Mouse (Mus musculus) CH12.LX (cell line): Measurements from ENCODE around the gene Mfsd6l. TPM values are rescaled to one million over a fixed set of nuclear protein-coding genes. Genes with fewer than 3 reads are reported as not detected.

Source experiments
- DNase-seq: peaks from one replicate; pipeline ENCODE4 v3.0.0-alpha.2; 2013; ENCODE audit errors: extremely low read depth
- H3K27ac ChIP-seq: 2 replicates; pipeline ENCODE4 v1.5.1; 2012; ENCODE audit warnings: low read depth, mild to moderate bottlenecking, control low read depth, moderate library complexity; ENCODE audit not compliant: insufficient read depth
- H3K27me3 ChIP-seq: replicated peaks from 2 replicates; pipeline ENCODE3; 2012; ENCODE audit warnings: inconsistent platforms
- H3K36me3 ChIP-seq, 2 experiments: replicated peaks in 1 of 2; 2 replicates each; pipeline versions ENCODE3 to v1.6.1; 2012; ENCODE audit warnings: inconsistent platforms in 1 of 2, low read length in 1 of 2, mild to moderate bottlenecking in 1 of 2, mixed read lengths in 1 of 2, moderate library complexity in 1 of 2; ENCODE audit not compliant: control insufficient read depth in 1 of 2, insufficient read depth in 1 of 2
- H3K4me1 ChIP-seq, 2 experiments: 2 replicates each; pipeline ENCODE4 v1.6.1; 2012; ENCODE audit warnings: inconsistent platforms in 1 of 2, moderate library complexity in 1 of 2; ENCODE audit not compliant: insufficient read depth in 2 of 2, control insufficient read depth in 1 of 2
- H3K4me2 ChIP-seq: 2 replicates; pipeline ENCODE4 v1.6.1; 2012; ENCODE audit warnings: low read depth, mild to moderate bottlenecking, control low read depth; ENCODE audit not compliant: poor library complexity, insufficient read depth, severe bottlenecking
- H3K4me3 ChIP-seq, 3 experiments: fragments of 150-350 bp in 1 of 3; sonication (generic) in 1 of 3; replicated peaks in 1 of 3; 2 replicates each; pipeline versions ENCODE3 to v1.5.1; 2011 to 2012; ENCODE audit warnings: low read depth in 2 of 3, low read length in 2 of 3, mild to moderate bottlenecking in 2 of 3, moderate library complexity in 2 of 3, control low read depth in 1 of 3, improper control_type of control experiment in 1 of 3, inconsistent platforms in 1 of 3, mixed read lengths in 1 of 3; ENCODE audit not compliant: poor library complexity in 1 of 3
- H3K79me2 ChIP-seq: replicated peaks from 2 replicates; pipeline ENCODE4 v1.6.1; 2012; ENCODE audit warnings: mild to moderate bottlenecking, moderate library complexity; ENCODE audit not compliant: control insufficient read depth, poor library complexity, insufficient read depth, severe bottlenecking; ENCODE audit errors: extremely low read depth
- H3K9ac ChIP-seq: 2 replicates; pipeline ENCODE4 v1.6.1; 2012; ENCODE audit warnings: low read depth, mild to moderate bottlenecking, control low read depth, moderate library complexity; ENCODE audit not compliant: insufficient read depth
- H3K9me3 ChIP-seq: replicated peaks from 2 replicates; pipeline ENCODE3; 2012; ENCODE audit warnings: low read length, inconsistent platforms, mixed read lengths
- BHLHE40 ChIP-seq: IDR thresholded peaks from 2 replicates; pipeline ENCODE4 v1.6.1; 2011; ENCODE audit warnings: mild to moderate bottlenecking, low read depth, low read length, improper control_type of control experiment
- CHD1 ChIP-seq: IDR thresholded peaks from 2 replicates; pipeline ENCODE4 v1.6.1; 2012; ENCODE audit warnings: low read depth, low read length, improper control_type of control experiment, inconsistent platforms
- CHD2 ChIP-seq: IDR thresholded peaks from 2 replicates; pipeline ENCODE4 v1.6.1; 2011; ENCODE audit warnings: low read length, improper control_type of control experiment
- CTCF ChIP-seq, 2 experiments: IDR thresholded peaks in 1 of 2; conservative IDR thresholded peaks in 1 of 2; 2 replicates each; pipeline ENCODE4 v1.5.1; 2011 to 2012; ENCODE audit warnings: low read depth in 2 of 2, low read length in 2 of 2, improper control_type of control experiment in 1 of 2, inconsistent platforms in 1 of 2, mild to moderate bottlenecking in 1 of 2, moderate library complexity in 1 of 2
- ELF1 ChIP-seq: IDR thresholded peaks from 2 replicates; pipeline ENCODE4 v1.6.1; 2014; ENCODE audit warnings: low read depth, mild to moderate bottlenecking, inconsistent platforms, low read length, improper control_type of control experiment
- EP300 ChIP-seq: IDR thresholded peaks from 2 replicates; pipeline ENCODE4 v1.6.1; 2011; ENCODE audit warnings: low read length, improper control_type of control experiment
- HCFC1 ChIP-seq: IDR thresholded peaks from 2 replicates; pipeline ENCODE4 v1.6.1; 2012; ENCODE audit warnings: low read depth, mild to moderate bottlenecking, inconsistent platforms, low read length, improper control_type of control experiment
- JUN ChIP-seq: IDR thresholded peaks from 2 replicates; pipeline ENCODE4 v1.6.1; 2011; ENCODE audit warnings: low read depth, mild to moderate bottlenecking, low read length, improper control_type of control experiment, moderate library complexity; ENCODE audit not compliant: insufficient read depth
- JUND ChIP-seq: conservative IDR thresholded peaks from 2 replicates; pipeline ENCODE4 v1.6.1; 2011; ENCODE audit warnings: low read depth, low read length, improper control_type of control experiment
- MAFK ChIP-seq: IDR thresholded peaks from 2 replicates; pipeline ENCODE4 v1.6.1; 2011; ENCODE audit warnings: low read length, improper control_type of control experiment; ENCODE audit not compliant: insufficient replicate concordance
- MAX ChIP-seq: IDR thresholded peaks from 2 replicates; pipeline ENCODE4 v1.6.1; 2011; ENCODE audit warnings: low read length, improper control_type of control experiment
- MAZ ChIP-seq: IDR thresholded peaks from 2 replicates; pipeline ENCODE4 v1.6.1; 2012; ENCODE audit warnings: low read depth, mild to moderate bottlenecking, inconsistent platforms, low read length, improper control_type of control experiment, moderate library complexity
- MXI1 ChIP-seq: IDR thresholded peaks from 2 replicates; pipeline ENCODE4 v1.6.1; 2011; ENCODE audit warnings: mild to moderate bottlenecking, low read depth, low read length, improper control_type of control experiment
- MYC ChIP-seq: IDR thresholded peaks from 2 replicates; pipeline ENCODE4 v1.6.1; 2011; ENCODE audit warnings: low read depth, mild to moderate bottlenecking, improper control_type of control experiment, low read length
- NELFE ChIP-seq: IDR thresholded peaks from 2 replicates; pipeline ENCODE4 v1.6.1; 2011; ENCODE audit warnings: low read depth, low read length, improper control_type of control experiment
- NRF1 ChIP-seq: IDR thresholded peaks from 2 replicates; pipeline ENCODE4 v1.6.1; 2014; ENCODE audit warnings: low read depth, mild to moderate bottlenecking, inconsistent platforms, low read length, improper control_type of control experiment, moderate library complexity
- POLR2A ChIP-seq: IDR thresholded peaks from 2 replicates; pipeline ENCODE4 v1.6.1; 2011; ENCODE audit warnings: low read depth, mild to moderate bottlenecking, improper control_type of control experiment, low read length
- RAD21 ChIP-seq: IDR thresholded peaks from 2 replicates; pipeline ENCODE4 v1.6.1; 2011; ENCODE audit warnings: low read depth, mild to moderate bottlenecking, low read length, improper control_type of control experiment, moderate library complexity
- RCOR1 ChIP-seq: conservative IDR thresholded peaks from 2 replicates; pipeline ENCODE4 v1.6.1; 2012; ENCODE audit warnings: low read depth, mild to moderate bottlenecking, inconsistent platforms, low read length, improper control_type of control experiment
- SMC3 ChIP-seq: IDR thresholded peaks from 2 replicates; pipeline ENCODE4 v1.6.1; 2011; ENCODE audit warnings: low read depth, low read length, improper control_type of control experiment
- TBP ChIP-seq: conservative IDR thresholded peaks from 2 replicates; pipeline ENCODE4 v1.6.1; 2011; ENCODE audit warnings: low read depth, low read length, improper control_type of control experiment
- ZC3H11A ChIP-seq: IDR thresholded peaks from 2 replicates; pipeline ENCODE4 v1.6.1; 2012; ENCODE audit warnings: low read depth, mild to moderate bottlenecking, inconsistent platforms, low read length, improper control_type of control experiment
- dilution Hi-C: fragments of 300-500 bp; cut with MboI; formaldehyde crosslinking; loops from 2 replicates; pipeline ENCODE4 v1.14.3; 2020; ENCODE audit warnings: low sequenced_read_pairs; ENCODE audit not compliant: extremely low pct_unique_long_range_greater_than_20kb, extremely low pct_ligation_motif_present
- in situ Hi-C: fragments of 300-500 bp; cut with MboI; formaldehyde crosslinking; loops from 3 replicates; pipeline ENCODE4 v1.14.3; 2019; ENCODE audit warnings: low sequenced_read_pairs, low pct_ligation_motif_present, low pct_unique_long_range_greater_than_20kb, mixed read lengths
- polyA plus RNA-seq: library from polyadenylated mRNA; unstranded; fragments of >175 nt; gene quantifications from 2 replicates; pipeline ENCODE4 v1.2.1, GENCODE M21; 2012; ENCODE audit warnings: low read depth; ENCODE audit not compliant: insufficient read length
- total RNA-seq, 2 experiments: library from RNA; depleted of rRNA; stranded (reverse); fragments of 300-350 nt in 1 of 2; fragments of >200 nt in 1 of 2; gene quantifications; 2 replicates each; pipeline ENCODE4 v1.2.3; 2012 to 2014

Gene Mfsd6l
- total and polyA plus RNA-seq, 3 experiments = 4.0 to 6.4 (median 4.2) TPM

- TF ChIP-seq BHLHE40 = no peak
- no peak for TF ChIP-seq MAFK
- no peak for TF ChIP-seq MAX
- no peak for TF ChIP-seq RCOR1
- no peak for TF ChIP-seq JUND
- TF ChIP-seq POLR2A = no peak
- no peak for TF ChIP-seq NELFE
- no peak for TF ChIP-seq NRF1
- no peak for TF ChIP-seq MYC
- no peak for TF ChIP-seq ELF1
- no peak for TF ChIP-seq TBP
- TF ChIP-seq MXI1 = no peak
- TF ChIP-seq MAZ = no peak
- TF ChIP-seq EP300 = no peak
- no peak for TF ChIP-seq JUN
- no peak for TF ChIP-seq CHD1
- TF ChIP-seq CHD2 = no peak
- no peak for TF ChIP-seq HCFC1
- dilution Hi-C loops = no loop called here
- Histone ChIP-seq H3K27me3 (peaks cover 24% of the 10 kb centered on the region), H3K9ac (no peak within 1 kb of the TSS), H3K4me1 (no peaks in the 10 kb centered on the region), H3K4me3 (no peak within 1 kb of the TSS), H3K36me3 (no peaks in the 10 kb centered on the region), H3K9me3 (no peaks in the 10 kb centered on the region), H3K4me2 (no peak within 1 kb of the TSS), H3K27ac (no peak within 1 kb of the TSS), H3K79me2 (no peaks in the 10 kb centered on the region)
- DNase-seq = no peak
- in situ Hi-C loops = loop anchor here (5.0 to 10.0 kb wide), 2 partner anchors 121 to 218 kb away; no protein-coding TSS in a partner anchor
These were observed 30.7 kb downstream of the Mfsd6l start, which contains the start of gene Ccdc42 for GRCm38 (mm10) chr11:68586721-68587120. Ccdc42 (plus strand) TSS chr11:68587021.

GRCm38 (mm10) chr11:68589055-68589809 lies 33.2 kb downstream of the Mfsd6l start:
- TF ChIP-seq RAD21 (peak; percentile 74), ELF1 (no peak), POLR2A (no peak), SMC3 (peak; percentile 95), ZC3H11A (peak; percentile 51), JUN (no peak), CTCF (conservative IDR thresholded peaks at IDR 0.05 in 1 of 2, IDR thresholded peaks at IDR 0.05 in 1 of 2; ENCODE audit: low read depth in 2 of 2, low read length in 2 of 2) (peak; percentile 94 to 97), EP300 (no peak)
- Histone ChIP-seq H3K9me3 (no peaks in the 10 kb centered on the region), H3K27me3 (peaks cover 23% of the 10 kb centered on the region), H3K4me2 (no peak overlapping the region), H3K4me3 (no peak overlapping the region), H3K4me1 (no peaks in the 10 kb centered on the region), H3K36me3 (no peaks in the 10 kb centered on the region), H3K9ac (no peak overlapping the region), H3K27ac (no peak overlapping the region), H3K79me2 (no peaks in the 10 kb centered on the region)
- in situ Hi-C loops (loop anchor here (5.0 to 10.0 kb wide), 2 partner anchors 118 to 216 kb away; no protein-coding TSS in a partner anchor), dilution Hi-C loops (no loop called here)
- peak; percentile 84 for DNase-seq
